Mouse (Mus musculus): ENCODE results near the gene Col7a1. TPM values are rescaled to one million over a fixed set of nuclear protein-coding genes. Genes with fewer than 3 reads are reported as not detected.

Gene Col7a1
- polyA plus RNA-seq, 1 experiment from 2014 or later: 4.5 TPM

- H3K27me3 ChIP-seq (ENCODE audit: control insufficient read depth, insufficient read depth, low read length): no peaks in the 10 kb centered on the region
- 14% methylated on average over 3 of the region's 3 CpGs for WGBS
- H3K9me3 ChIP-seq (ENCODE audit: control insufficient read depth, low read depth, low read length): no peaks in the 10 kb centered on the region
- no peak overlapping the region for H3K4me2 ChIP-seq (replicated peaks; ENCODE audit: low read depth, low read length)
- no peak overlapping the region for H3K9ac ChIP-seq (replicated peaks; ENCODE audit: low read depth, low read length)
- H3K4me1 ChIP-seq (ENCODE audit: control insufficient read depth, insufficient read depth, low read length): no peaks in the 10 kb centered on the region
- H3K27ac ChIP-seq (ENCODE audit: low read length): no peak overlapping the region
- H3K36me3 ChIP-seq (ENCODE audit: control insufficient read depth, insufficient read depth, low read length): no peaks in the 10 kb centered on the region
- no peak overlapping the region for H3K4me3 ChIP-seq (ENCODE audit: low read depth, low read length)
- peak; percentile 44; the same call in 1 of the 2 replicates for ATAC-seq (ENCODE audit: insufficient number of reproducible peaks, insufficient read depth, low FRiP score, low read depth)
Measured at GRCm38 (mm10) chr9:109000726-109001125, 47.3 kb downstream of the Col7a1 start.

GRCm38 (mm10) chr9:109003201-109003600 lies 49.8 kb downstream of the Col7a1 start:
- no peaks in the 10 kb centered on the region for H3K27me3 ChIP-seq (ENCODE audit: control insufficient read depth, insufficient read depth, low read length)
- no peak overlapping the region for H3K9ac ChIP-seq (replicated peaks; ENCODE audit: low read depth, low read length)
- no peak overlapping the region for H3K27ac ChIP-seq (ENCODE audit: low read length)
- 56% methylated on average over 2 of the region's 2 CpGs for WGBS
- H3K4me3 ChIP-seq (ENCODE audit: low read depth, low read length): no peak overlapping the region
- no peaks in the 10 kb centered on the region for H3K4me1 ChIP-seq (ENCODE audit: control insufficient read depth, insufficient read depth, low read length)
- no peaks in the 10 kb centered on the region for H3K9me3 ChIP-seq (ENCODE audit: control insufficient read depth, low read depth, low read length)
- no peak for ATAC-seq (ENCODE audit: insufficient number of reproducible peaks, insufficient read depth, low FRiP score, low read depth)
- no peak overlapping the region for H3K4me2 ChIP-seq (replicated peaks; ENCODE audit: low read depth, low read length)
- H3K36me3 ChIP-seq (ENCODE audit: control insufficient read depth, insufficient read depth, low read length): no peaks in the 10 kb centered on the region

- Histone ChIP-seq H3K27ac (ENCODE audit: low read length) (no peak overlapping the region), H3K9ac (replicated peaks; ENCODE audit: low read depth, low read length) (no peak overlapping the region), H3K36me3 (ENCODE audit: control insufficient read depth, insufficient read depth, low read length) (no peaks in the 10 kb centered on the region), H3K4me3 (ENCODE audit: low read depth, low read length) (no peak overlapping the region), H3K4me2 (replicated peaks; ENCODE audit: low read depth, low read length) (no peak overlapping the region), H3K9me3 (ENCODE audit: control insufficient read depth, low read depth, low read length) (no peaks in the 10 kb centered on the region), H3K4me1 (ENCODE audit: control insufficient read depth, insufficient read depth, low read length) (0 out of 2 replicates have a peak, but pooled peaks cover 2% of the 10 kb centered on the region), H3K27me3 (ENCODE audit: control insufficient read depth, insufficient read depth, low read length) (no peaks in the 10 kb centered on the region)
- 80% methylated on average over 21 of the region's 21 CpGs for WGBS
- no peak for ATAC-seq (ENCODE audit: insufficient number of reproducible peaks, insufficient read depth, low FRiP score, low read depth)
Measured at GRCm38 (mm10) chr9:109007025-109007780, 53.8 kb downstream of the Col7a1 start.

- 80% methylated on average over 9 of the region's 9 CpGs for WGBS
- H3K4me3 ChIP-seq (ENCODE audit: low read depth, low read length): no peak overlapping the region
- H3K4me1 ChIP-seq (ENCODE audit: control insufficient read depth, insufficient read depth, low read length): 0 out of 2 replicates have a peak, but pooled peaks cover 2% of the 10 kb centered on the region
- no peaks in the 10 kb centered on the region for H3K27me3 ChIP-seq (ENCODE audit: control insufficient read depth, insufficient read depth, low read length)
- ATAC-seq (ENCODE audit: insufficient number of reproducible peaks, insufficient read depth, low FRiP score, low read depth): no peak
- no peaks in the 10 kb centered on the region for H3K9me3 ChIP-seq (ENCODE audit: control insufficient read depth, low read depth, low read length)
- no peaks in the 10 kb centered on the region for H3K36me3 ChIP-seq (ENCODE audit: control insufficient read depth, insufficient read depth, low read length)
- no peak overlapping the region for H3K9ac ChIP-seq (replicated peaks; ENCODE audit: low read depth, low read length)
- no peak overlapping the region for H3K27ac ChIP-seq (ENCODE audit: low read length)
- H3K4me2 ChIP-seq (replicated peaks; ENCODE audit: low read depth, low read length): no peak overlapping the region
Measured at GRCm38 (mm10) chr9:109008081-109008480, 54.7 kb downstream of the Col7a1 start.

- no peak overlapping the region for H3K4me2 ChIP-seq (replicated peaks; ENCODE audit: low read depth, low read length)
- no peaks in the 10 kb centered on the region for H3K36me3 ChIP-seq (ENCODE audit: control insufficient read depth, insufficient read depth, low read length)
- H3K9me3 ChIP-seq (ENCODE audit: control insufficient read depth, low read depth, low read length): no peaks in the 10 kb centered on the region
- H3K4me1 ChIP-seq (ENCODE audit: control insufficient read depth, insufficient read depth, low read length): 0 out of 2 replicates have a peak, but pooled peaks cover 2% of the 10 kb centered on the region
- no peak overlapping the region for H3K4me3 ChIP-seq (ENCODE audit: low read depth, low read length)
- no peak overlapping the region for H3K27ac ChIP-seq (ENCODE audit: low read length)
- 0 out of 2 replicates have a peak, but pooled peaks have one; percentile 11 for ATAC-seq (ENCODE audit: insufficient number of reproducible peaks, insufficient read depth, low FRiP score, low read depth)
- 68% methylated on average over 10 of the region's 10 CpGs for WGBS
- no peak overlapping the region for H3K9ac ChIP-seq (replicated peaks; ENCODE audit: low read depth, low read length)
- H3K27me3 ChIP-seq (ENCODE audit: control insufficient read depth, insufficient read depth, low read length): no peaks in the 10 kb centered on the region
Measured at GRCm38 (mm10) chr9:109008994-109009635, 55.7 kb downstream of the Col7a1 start.

- Histone ChIP-seq H3K27me3 (ENCODE audit: control insufficient read depth, insufficient read depth, low read length) (no peaks in the 10 kb centered on the region), H3K9me3 (ENCODE audit: control insufficient read depth, low read depth, low read length) (no peaks in the 10 kb centered on the region), H3K4me3 (ENCODE audit: low read depth, low read length) (no peak overlapping the region), H3K36me3 (ENCODE audit: control insufficient read depth, insufficient read depth, low read length) (no peaks in the 10 kb centered on the region), H3K4me1 (ENCODE audit: control insufficient read depth, insufficient read depth, low read length) (0 out of 2 replicates have a peak, but pooled peaks cover 2% of the 10 kb centered on the region), H3K4me2 (replicated peaks; ENCODE audit: low read depth, low read length) (no peak overlapping the region), H3K9ac (replicated peaks; ENCODE audit: low read depth, low read length) (no peak overlapping the region), H3K27ac (ENCODE audit: low read length) (no peak overlapping the region)
- WGBS: 42% methylated on average over 17 of the region's 17 CpGs
- 0 out of 2 replicates have a peak, but pooled peaks have one; percentile 28 for ATAC-seq (ENCODE audit: insufficient number of reproducible peaks, insufficient read depth, low FRiP score, low read depth)
Measured at GRCm38 (mm10) chr9:109009636-109010315, 56.4 kb downstream of the Col7a1 start.

- H3K27ac ChIP-seq (ENCODE audit: low read length): no peak overlapping the region
- no peaks in the 10 kb centered on the region for H3K27me3 ChIP-seq (ENCODE audit: control insufficient read depth, insufficient read depth, low read length)
- no peak overlapping the region for H3K4me3 ChIP-seq (ENCODE audit: low read depth, low read length)
- H3K36me3 ChIP-seq (ENCODE audit: control insufficient read depth, insufficient read depth, low read length): no peaks in the 10 kb centered on the region
- WGBS: 78% methylated on average over 14 of the region's 14 CpGs
- no peak for ATAC-seq (ENCODE audit: insufficient number of reproducible peaks, insufficient read depth, low FRiP score, low read depth)
- H3K9ac ChIP-seq (replicated peaks; ENCODE audit: low read depth, low read length): no peak overlapping the region
- H3K9me3 ChIP-seq (ENCODE audit: control insufficient read depth, low read depth, low read length): no peaks in the 10 kb centered on the region
- 0 out of 2 replicates have a peak, but pooled peaks cover 2% of the 10 kb centered on the region for H3K4me1 ChIP-seq (ENCODE audit: control insufficient read depth, insufficient read depth, low read length)
- H3K4me2 ChIP-seq (replicated peaks; ENCODE audit: low read depth, low read length): no peak overlapping the region
Measured at GRCm38 (mm10) chr9:109010316-109010690, 56.9 kb downstream of the Col7a1 start.

- Histone ChIP-seq H3K4me2 (replicated peaks; ENCODE audit: low read depth, low read length) (no peak overlapping the region), H3K27ac (ENCODE audit: low read length) (no peak overlapping the region), H3K9ac (replicated peaks; ENCODE audit: low read depth, low read length) (no peak overlapping the region), H3K27me3 (ENCODE audit: control insufficient read depth, insufficient read depth, low read length) (no peaks in the 10 kb centered on the region), H3K36me3 (ENCODE audit: control insufficient read depth, insufficient read depth, low read length) (no peaks in the 10 kb centered on the region), H3K4me1 (ENCODE audit: control insufficient read depth, insufficient read depth, low read length) (no peaks in the 10 kb centered on the region), H3K4me3 (ENCODE audit: low read depth, low read length) (no peak overlapping the region), H3K9me3 (ENCODE audit: control insufficient read depth, low read depth, low read length) (no peaks in the 10 kb centered on the region)
- 35% methylated on average over 8 of the region's 8 CpGs for WGBS
- ATAC-seq (ENCODE audit: insufficient number of reproducible peaks, insufficient read depth, low FRiP score, low read depth): no peak
Measured at GRCm38 (mm10) chr9:109015397-109015796, 62.0 kb downstream of the Col7a1 start.
